Mouse (Mus musculus) kidney, adult 2 months (tissue): ENCODE results near the gene Prox1.

Experiments used
- CTCF ChIP-seq: fragments of 200-500 bp; conservative IDR thresholded peaks from 2 replicates; pipeline ENCODE4 v1.5.1; 2011; ENCODE audit warnings: low read depth, mild to moderate bottlenecking, control low read depth, low read length, moderate library complexity, mixed read lengths; ENCODE audit not compliant: insufficient read depth, insufficient read length
- POLR2A ChIP-seq: fragments of 200-500 bp; IDR thresholded peaks from one replicate; pipeline ENCODE4 v1.6.1; 2011; ENCODE audit warnings: low read depth, low read length, control low read depth

- no peak for TF ChIP-seq CTCF
- peak; percentile 8 for TF ChIP-seq POLR2A
Observed at GRCm38 (mm10) chr1:190176961-190177360, 6.4 kb upstream of the Prox1 start.
